Mouse (Mus musculus): ENCODE measurements around the gene Stk4.

DNA sequence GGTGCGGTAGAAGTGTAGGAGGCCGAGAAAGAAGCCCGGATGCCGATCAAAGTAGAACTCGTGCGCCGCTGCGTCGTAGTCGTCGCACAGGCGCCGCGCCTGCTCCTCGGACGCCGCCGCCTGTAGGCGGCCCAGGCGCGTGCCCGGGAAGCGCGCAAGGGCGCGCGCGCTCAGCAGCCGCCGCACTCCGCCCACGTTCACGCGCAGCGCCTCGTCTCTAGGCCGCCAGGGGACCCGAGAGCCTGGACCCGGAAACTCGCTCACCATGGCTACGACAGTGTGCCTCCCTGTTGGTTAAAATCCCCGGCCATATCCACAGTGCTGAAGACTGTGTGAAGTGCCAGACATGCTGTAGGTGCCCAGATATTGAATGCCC lies 98.4 kb downstream of the Stk4 start:
- TF ChIP-seq ZNF384 (IDR thresholded peaks at IDR 0.05; ENCODE audit: low read depth, low read length): no peak
- TF ChIP-seq CHD2 (IDR thresholded peaks at IDR 0.05; ENCODE audit: low read depth, low read length): no peak
- TF ChIP-seq ZC3H11A (IDR thresholded peaks at IDR 0.05; ENCODE audit: borderline replicate concordance, low read depth, low read length): no peak
- TF ChIP-seq HCFC1 (IDR thresholded peaks at IDR 0.05; ENCODE audit: borderline replicate concordance, insufficient read depth, low read length): no peak

Data from ES-E14 (cell line).